Mouse (Mus musculus) right cerebral cortex, postnatal 10 days (tissue): ENCODE data around the gene Prr18.
A peak's percentile ranks its signal among the peaks of the same experiment; 100 is the strongest.

ENCODE experiments used
- DNase-seq, 2 experiments: peaks; one replicate each; pipeline ENCODE4 v3.0.0; 2021; ENCODE audit warnings: low spot score in 2 of 2

Prr18 gene

GRCm38 (mm10) chr17:8340407-8341359, 3.4 kb downstream of the Prr18 start:
- DNase-seq, result peak; percentile 67 to 75

- DNase-seq, result peak in 1 of 2 experiments; percentile 37
These were observed 4.2 kb downstream of the Prr18 start for GRCm38 (mm10) chr17:8341360-8341963.

GRCm38 (mm10) chr17:8342706-8343105, 5.4 kb downstream of the Prr18 start:
- no peak for DNase-seq

- DNase-seq, result peak in 1 of 2 experiments; percentile 42
These were observed 6.2 kb downstream of the Prr18 start for GRCm38 (mm10) chr17:8343416-8343815.

GRCm38 (mm10) chr17:8347765-8348285, 10.6 kb downstream of the Prr18 start:
- no peak for DNase-seq

- peak in 1 of 2 experiments; percentile 40 for DNase-seq
These were observed 11.7 kb downstream of the Prr18 start for GRCm38 (mm10) chr17:8348941-8349340.

GRCm38 (mm10) chr17:8351088-8351487, 13.8 kb downstream of the Prr18 start:
- no peak for DNase-seq

- no peak for DNase-seq
These were observed 18.4 kb downstream of the Prr18 start, which contains the start of gene T2 for GRCm38 (mm10) chr17:8355692-8356091. TSS of gene T2 (plus strand) at chr17:8355992.

- no peak for DNase-seq
These were observed 20.2 kb downstream of the Prr18 start for GRCm38 (mm10) chr17:8357498-8357897.

GRCm38 (mm10) chr17:8360876-8361275, 23.6 kb downstream of the Prr18 start:
- DNase-seq, result no peak

- peak in 1 of 2 experiments; percentile 36 for DNase-seq
These were observed 24.2 kb downstream of the Prr18 start for GRCm38 (mm10) chr17:8361281-8362103.

- DNase-seq, result peak; percentile 70 to 78
These were observed 30.5 kb downstream of the Prr18 start for GRCm38 (mm10) chr17:8367514-8368480.

- peak; percentile 81 to 94 for DNase-seq
These were observed 31.3 kb downstream of the Prr18 start for GRCm38 (mm10) chr17:8368570-8368969.

GRCm38 (mm10) chr17:8369171-8369570, 31.9 kb downstream of the Prr18 start:
- no peak for DNase-seq

GRCm38 (mm10) chr17:8370634-8371229, 33.5 kb downstream of the Prr18 start:
- DNase-seq, result peak in 1 of 2 experiments; percentile 50

GRCm38 (mm10) chr17:8371834-8372233, 34.6 kb downstream of the Prr18 start:
- peak; percentile 92 to 94 for DNase-seq

- DNase-seq, result peak; percentile 87 to 90
These were observed 35.2 kb downstream of the Prr18 start for GRCm38 (mm10) chr17:8372286-8373046.

GRCm38 (mm10) chr17:8377298-8377697, 40.0 kb downstream of the Prr18 start:
- no peak for DNase-seq

GRCm38 (mm10) chr17:8385441-8385840, 48.2 kb downstream of the Prr18 start:
- no peak for DNase-seq
